Mouse (Mus musculus) embryo, embryonic 9.5 days (tissue): ENCODE measurements around the gene Meis3.
A peak's percentile ranks its signal among the peaks of the same experiment; 100 is the strongest.

Experiments used
- DNase-seq: peaks from one replicate; pipeline ENCODE4 v3.0.0-alpha.2; 2017; ENCODE audit errors: extremely low spot score

Meis3 gene

GRCm38 (mm10) chr7:16158735-16159134, 16.2 kb upstream of the Meis3 start:
- peak; percentile 20 for DNase-seq

- DNase-seq = no peak
These were observed 14.2 kb upstream of the Meis3 start for GRCm38 (mm10) chr7:16160702-16161101.

DNA sequence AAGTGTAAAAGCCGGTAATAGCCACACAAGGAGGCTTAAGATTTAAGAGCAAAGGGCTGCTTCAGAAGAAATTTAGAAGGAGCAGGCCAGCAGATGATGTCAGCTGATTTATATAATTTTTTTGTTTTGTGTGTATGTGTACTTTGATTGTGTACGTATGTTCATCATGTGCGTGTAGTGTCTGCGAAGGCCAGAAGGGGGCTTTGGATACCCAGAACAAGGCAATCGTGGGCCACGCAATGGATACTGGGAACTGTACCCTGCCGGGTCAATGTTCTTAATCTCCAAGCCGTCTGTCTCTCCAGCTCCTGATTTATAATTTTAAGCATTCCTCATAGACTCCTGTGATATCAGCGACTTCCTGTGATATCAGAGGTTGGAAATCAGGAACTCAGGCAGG, 13.6 kb upstream of the Meis3 start:
- DNase-seq = no peak

GRCm38 (mm10) chr7:16162036-16162435, 12.9 kb upstream of the Meis3 start:
- DNase-seq = no peak

- DNase-seq = peak; percentile 84
These were observed 2.7 kb upstream of the Meis3 start for GRCm38 (mm10) chr7:16172141-16172581.

DNA sequence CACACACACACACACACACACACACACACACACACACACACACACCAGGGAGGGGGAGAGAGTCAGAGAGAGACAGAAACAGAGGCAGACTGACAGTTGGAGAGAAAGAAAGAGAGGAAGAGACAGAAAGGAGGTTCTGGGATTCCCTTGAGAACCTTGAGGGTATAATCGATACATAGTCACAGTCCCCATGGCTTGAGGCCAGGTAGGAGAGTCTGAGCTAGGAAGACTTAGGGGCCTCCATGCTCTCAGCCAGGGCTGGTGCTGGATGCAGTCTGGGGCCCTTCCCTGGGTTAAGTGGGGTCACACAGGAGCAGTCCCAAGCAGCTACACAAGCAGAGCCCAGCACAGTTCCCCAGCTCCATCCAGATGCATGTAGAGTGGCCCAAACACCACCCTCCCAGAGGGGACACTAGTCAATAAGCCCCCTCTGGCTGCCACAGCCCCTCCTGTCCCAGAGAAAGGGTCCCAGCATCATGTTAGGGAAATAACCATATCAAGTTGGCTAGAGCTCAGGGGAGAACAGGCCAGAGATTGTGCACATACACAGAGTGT, 2.2 kb upstream of the Meis3 start:
- peak; percentile 48 for DNase-seq

- DNase-seq = peak; percentile 42
These were observed 1.7 kb upstream of the Meis3 start for GRCm38 (mm10) chr7:16173146-16173545.

DNA sequence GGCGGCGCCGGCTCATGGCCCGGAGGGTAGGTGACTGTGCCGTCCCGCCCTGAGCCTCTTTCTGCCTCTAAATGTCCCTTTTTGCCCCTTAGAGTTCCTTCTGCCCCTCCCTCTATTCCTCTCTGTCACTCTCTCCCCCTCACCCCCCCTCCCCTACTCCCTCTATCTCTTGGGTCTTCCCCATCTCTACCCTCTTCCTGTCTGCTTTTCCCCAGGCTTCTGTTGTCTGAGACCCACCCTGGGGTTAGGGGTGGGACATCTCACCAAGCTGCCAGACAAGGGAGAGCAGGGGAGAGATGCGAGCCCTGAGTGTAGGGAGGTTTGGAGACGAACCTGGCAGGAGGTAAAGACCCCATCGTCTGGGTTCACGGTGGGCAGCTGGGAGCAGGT, 647 bp downstream of the Meis3 start:
- no peak for DNase-seq

DNA sequence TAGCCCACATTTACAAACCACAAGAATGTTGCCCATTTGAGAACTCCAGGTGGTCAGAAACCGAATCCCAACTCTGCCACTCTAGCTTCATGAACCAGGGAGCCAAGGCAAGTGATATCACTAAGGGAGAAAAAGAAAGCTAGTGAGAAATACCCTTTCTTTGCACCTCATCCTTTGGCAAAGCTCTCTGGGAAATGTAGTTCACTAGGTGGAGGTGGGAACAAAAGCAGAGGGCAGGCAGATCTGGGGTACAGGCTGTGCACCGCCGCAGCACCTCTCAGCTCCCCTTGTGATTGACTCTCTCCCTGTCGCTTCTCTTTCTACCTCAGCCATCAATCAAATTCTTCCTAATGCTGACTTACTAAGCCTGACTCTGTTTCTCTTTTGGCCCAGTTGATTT, 3.2 kb downstream of the Meis3 start:
- DNase-seq = no peak

DNA sequence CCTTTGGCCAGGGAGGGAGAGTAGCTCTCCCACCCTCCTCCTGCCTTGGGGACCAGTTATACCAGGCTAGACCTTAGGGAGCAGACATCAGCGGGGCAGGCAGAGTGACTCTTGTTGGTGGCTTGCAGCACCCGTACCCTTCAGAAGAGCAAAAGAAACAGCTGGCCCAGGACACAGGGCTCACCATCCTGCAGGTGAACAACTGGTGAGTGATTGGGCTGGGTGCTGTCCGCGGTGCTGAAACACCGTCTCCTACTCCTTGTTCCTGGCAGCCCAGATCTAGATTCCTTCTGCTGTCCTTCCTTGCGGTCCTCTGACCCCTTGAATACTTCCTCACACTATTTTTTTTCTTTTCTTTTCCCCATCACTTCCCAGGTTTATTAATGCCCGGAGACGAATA, 8.8 kb downstream of the Meis3 start:
- peak; percentile 44 for DNase-seq

DNA sequence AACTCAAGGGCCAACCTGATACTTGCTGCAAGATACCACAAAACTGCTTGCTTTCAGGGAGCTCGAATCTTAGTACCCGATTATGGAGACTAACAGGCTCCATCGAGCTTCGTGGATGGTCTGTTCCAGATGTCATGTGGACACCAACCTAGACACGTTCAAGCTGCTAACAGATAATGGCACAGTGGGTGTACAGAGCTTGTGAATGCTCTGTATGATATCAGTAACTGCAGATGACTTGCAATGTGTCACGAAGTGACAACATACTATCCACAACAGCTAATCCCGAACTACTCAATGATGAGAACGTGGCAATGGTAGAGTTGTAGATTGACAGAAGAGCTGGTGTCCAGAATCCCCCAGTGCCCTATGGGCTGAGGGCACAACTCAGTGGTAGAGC, 12.6 kb downstream of the Meis3 start:
- no peak for DNase-seq

- peak; percentile 55 for DNase-seq
These were observed 17.4 kb downstream of the Meis3 start for GRCm38 (mm10) chr7:16192315-16192714.

DNA sequence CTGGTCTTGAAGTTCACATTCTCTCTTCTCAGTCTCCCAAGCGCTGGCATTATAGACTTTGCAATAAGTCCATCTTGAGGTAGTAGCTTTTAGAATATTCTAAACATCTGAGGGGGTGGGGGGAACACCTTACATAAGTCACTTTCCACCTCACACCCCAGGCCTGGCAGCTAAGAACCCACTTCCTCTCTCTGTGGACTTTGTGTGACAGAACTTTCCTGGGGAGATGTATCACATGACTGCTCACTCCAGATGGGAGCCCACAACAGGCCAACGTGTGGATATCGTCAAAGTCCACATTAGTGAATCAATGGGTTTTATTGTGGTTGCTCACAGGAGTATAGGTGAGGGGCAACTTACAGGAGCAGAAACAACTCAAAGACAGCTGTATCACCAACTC, 18.8 kb downstream of the Meis3 start:
- DNase-seq = no peak

DNA sequence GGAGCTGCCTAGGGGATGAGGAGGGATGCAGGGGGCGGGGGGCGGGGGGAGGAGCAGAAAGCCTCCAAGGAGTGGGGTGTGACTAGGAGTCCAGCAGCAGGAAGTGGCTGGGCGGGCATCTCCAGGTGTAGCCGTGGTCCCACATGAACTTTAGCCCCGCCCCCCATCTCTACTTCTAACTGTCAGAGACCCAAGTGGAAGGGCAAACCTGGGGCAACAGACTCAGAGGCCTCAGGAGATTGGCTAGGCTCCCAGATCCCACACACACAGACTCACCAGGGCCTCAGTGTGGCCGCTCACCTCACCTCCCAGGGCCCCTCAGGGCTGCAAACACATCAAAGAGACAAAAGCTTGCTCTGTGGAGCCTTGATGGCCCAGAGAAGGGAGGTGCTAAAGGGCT, 21.7 kb downstream of the Meis3 start:
- DNase-seq = no peak

- DNase-seq = no peak
These were observed 22.3 kb downstream of the Meis3 start for GRCm38 (mm10) chr7:16197166-16197565.

DNA sequence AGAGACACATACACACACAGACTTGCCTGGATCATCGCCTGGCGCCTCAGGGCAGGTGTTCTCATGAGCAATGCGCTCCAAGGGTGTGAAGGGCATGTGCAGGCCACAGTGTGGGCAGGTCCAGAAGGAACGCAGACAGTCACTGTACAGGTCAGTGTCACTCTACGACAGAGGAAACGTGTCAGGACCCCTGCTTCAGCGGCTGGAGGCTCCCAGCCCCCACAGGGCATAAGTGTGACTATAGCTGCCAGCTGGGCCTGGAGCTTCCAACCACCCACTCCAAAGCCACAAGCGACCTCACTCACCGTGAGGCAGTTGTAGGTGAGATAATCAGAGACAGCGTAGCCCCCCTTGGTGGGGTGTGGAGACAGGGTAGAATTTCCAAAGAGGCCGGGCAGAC, 23.6 kb downstream of the Meis3 start:
- DNase-seq = no peak

GRCm38 (mm10) chr7:16201136-16201535, 26.2 kb downstream of the Meis3 start:
- DNase-seq = no peak

- no peak for DNase-seq
These were observed 28.0 kb downstream of the Meis3 start for GRCm38 (mm10) chr7:16202756-16203504.

GRCm38 (mm10) chr7:16203505-16203903, 28.6 kb downstream of the Meis3 start:
- no peak for DNase-seq

GRCm38 (mm10) chr7:16204791-16205190, 29.9 kb downstream of the Meis3 start:
- no peak for DNase-seq

- DNase-seq = no peak
These were observed 32.2 kb downstream of the Meis3 start for GRCm38 (mm10) chr7:16207076-16207475.

- no peak for DNase-seq
These were observed 32.6 kb downstream of the Meis3 start for GRCm38 (mm10) chr7:16207496-16207895.

DNA sequence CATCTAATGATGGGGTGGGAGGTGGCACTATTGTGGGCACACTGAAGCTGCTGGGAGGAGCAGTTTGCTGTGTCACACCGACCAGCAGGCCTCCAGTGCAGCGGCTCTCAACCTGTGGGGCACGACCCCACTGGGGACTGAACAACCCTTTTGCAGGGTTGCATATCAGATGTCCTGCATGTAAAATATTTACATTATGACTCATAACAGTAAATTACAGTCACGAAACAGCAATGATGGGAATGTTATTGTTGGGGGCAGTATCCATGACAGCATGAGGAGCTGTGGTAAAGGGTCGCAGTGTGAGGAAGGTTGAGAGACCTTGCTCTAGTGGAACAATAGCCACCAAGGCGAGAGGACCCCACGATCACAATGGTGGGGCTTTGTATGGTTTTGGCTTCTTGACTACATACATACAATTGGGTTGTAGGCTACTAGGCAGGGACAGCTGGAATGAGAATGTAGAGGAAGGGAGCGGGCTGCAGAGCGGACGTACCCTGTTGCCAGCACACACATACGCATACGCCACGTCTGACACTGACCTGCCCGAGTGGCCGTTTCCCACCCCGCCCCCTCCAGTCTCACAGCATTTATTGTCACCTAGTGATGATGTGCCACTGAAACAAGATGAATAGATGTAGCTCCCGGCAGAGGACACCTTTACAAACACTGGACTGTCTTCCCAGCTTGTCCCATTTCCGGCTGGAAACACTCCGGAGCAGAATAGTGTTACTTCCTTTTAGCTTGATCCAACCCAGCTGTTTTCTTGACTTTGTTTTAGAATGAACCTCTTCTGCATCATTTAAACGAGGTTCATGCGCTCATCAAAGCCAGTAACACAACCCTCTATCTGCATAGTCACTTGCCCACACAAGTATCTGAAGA, 34.1 kb downstream of the Meis3 start:
- no peak for DNase-seq
